Mouse (Mus musculus) B cell, adult 62 days (primary cell): ENCODE data around the gene Stt3a. TPM values are rescaled to one million over a fixed set of nuclear protein-coding genes. Genes with fewer than 3 reads are reported as not detected.

Experiments used
- total RNA-seq: library from RNA; stranded (reverse); gene quantifications from 4 replicates; pipeline ENCODE4 v1.2.4, GENCODE M21; 2023

Stt3a gene
- total RNA-seq, result 132 to 143 TPM (median 134 TPM) in 4 replicates

DNA sequence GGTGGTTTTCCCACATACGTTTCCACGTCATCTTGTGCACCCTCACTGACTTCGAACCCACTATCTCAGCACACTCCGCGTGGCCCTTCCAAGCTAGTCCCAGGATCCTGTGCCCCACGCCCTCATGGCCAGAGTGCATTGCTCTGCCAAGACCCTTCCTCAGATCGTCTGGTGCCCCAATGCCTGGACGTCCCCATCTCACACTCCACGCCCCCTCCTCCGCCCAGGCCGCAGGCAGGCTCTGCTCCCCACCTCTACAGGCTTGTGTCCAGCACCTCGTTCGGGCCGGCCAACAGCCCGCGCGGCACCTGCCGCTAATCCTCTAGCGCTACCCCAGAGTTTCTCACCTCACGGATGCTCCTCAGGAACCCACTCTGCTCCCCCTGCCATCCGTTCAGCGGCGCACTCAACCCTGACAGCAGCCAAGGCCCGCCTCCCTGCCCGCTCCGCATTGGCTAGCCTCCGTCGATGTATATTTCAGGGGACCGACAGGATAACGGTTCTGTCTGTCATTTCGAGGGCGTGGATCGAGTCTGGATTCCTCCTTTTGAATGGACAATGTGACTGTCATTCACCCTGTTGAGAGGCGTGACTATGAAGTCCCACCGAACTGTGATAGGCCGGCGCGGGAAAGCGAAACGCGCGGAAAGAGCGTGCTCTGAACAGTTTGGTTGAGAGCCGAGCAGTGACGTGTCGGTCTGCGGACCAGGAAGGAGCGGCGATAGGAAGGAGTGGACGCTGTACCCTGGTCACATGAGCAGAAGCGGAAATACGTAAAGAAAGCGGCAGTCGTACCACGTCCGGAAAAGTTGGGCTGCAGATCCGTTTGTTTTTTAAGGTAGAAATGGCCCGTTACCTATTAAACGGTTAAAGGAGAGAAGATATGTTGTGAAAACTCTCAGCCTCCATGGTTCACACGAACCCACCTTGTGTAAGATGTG lies at the start of gene Stt3a:
Gene Stt3a, minus strand, starts transcription at position 477 of the 941 bp plus-strand sequence.

DNA sequence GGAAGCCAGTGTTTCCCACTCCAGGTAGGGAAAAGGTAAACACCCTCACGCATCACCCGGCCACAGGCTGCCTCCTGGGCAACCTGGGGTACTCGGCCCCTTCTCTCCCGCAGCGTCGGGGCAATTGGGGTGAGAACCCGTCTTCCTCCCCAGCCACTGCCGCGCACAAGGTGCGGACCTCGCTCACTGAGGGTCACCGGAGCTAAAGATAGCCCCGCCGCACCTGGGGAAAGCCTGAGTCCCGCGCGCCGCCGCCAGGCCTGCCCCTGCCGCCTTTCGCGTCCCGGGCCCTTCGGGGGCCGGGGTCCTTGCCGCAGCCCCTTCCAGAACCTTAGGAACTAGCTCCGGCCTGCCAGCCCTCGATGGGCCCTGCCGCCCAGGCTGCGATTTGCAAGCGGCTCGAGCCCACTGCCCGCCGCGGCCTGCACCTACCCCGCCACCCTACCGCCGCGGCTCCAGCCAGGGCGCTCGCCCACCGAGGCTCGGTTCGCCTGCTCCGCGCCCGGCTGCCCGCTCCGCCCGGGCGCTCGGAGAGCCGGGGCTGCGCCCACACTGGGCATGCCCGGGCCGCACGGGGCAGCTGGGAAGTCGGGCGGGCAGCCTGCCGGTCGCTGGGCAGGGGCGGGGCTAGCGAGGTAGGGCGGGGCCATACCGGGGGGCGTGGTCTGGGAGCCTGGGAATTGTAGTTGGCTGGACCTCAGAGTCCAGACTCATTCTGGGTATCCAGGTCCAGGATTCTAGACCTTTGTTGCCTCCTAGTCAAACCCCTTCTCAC lies 29.5 kb upstream of the Stt3a start, which contains the start of gene Ei24:
Gene Ei24, minus strand, starts transcription at position 613 of the 775 bp plus-strand sequence.

DNA sequence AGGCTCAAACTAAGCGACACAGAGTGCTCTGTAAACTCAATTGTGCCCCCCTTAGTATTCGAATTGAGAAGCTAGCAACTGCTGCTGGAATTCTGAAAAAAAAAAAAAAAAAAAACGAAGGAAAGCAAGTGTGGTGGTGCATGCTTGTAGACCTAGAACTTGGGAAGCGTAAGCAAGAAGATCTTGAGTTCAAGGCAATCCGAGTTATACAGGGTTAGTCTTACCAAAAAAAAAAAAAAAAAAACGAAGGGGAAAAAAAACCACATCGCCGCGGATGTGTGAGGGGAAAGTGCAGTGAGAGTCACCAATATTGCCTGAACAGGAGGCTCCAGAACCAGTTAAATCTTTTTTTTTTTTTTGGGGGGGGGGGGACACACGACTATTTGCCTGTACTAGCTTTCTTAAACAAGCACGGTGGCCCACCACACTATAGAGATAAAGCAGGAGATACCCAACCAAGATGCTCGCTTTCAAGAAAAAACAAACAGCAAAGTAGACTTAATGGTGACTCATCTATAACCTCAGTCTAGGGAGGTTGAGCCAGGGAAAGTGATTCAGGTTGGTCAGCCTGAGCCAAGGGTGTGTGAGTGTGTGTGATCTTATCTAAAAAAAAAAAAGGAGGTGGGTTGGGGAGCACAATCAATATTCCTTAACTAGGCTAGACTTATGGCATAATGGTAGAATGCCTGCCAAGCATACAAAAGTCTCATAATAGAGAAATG lies 40.3 kb downstream of the Stt3a start, which contains the start of gene Chek1:
Gene Chek1, minus strand, starts transcription at position 32 of the 722 bp plus-strand sequence.

DNA sequence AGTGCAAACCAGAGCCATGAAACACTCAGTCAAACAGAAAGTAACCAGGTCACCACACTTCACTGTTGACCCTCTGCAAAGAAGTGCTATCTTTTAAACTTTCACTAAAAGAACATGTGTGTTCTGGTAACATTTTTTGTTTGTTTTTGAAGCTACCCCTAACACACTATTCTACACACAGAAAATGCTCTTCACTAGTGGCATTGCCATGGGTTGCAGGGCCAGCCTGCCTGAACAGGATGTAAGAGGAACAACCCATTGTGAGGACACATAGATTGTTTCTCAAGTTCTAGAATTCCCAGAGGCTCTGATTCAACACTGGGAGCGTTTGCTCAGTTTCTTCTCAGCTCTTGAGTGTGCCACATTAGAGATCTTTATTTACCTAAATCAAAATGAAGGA lies 74.6 kb downstream of the Stt3a start, which contains the start of gene Acrv1:
Gene Acrv1, plus strand, starts transcription at position 301 of the 400 bp plus-strand sequence.

Other genes with a start within 250 kb of the Stt3a start
- gene Gm5615, start 225.7 kb downstream of the Stt3a start, total RNA-seq, result not detected in 4 replicates
- not detected in 4 replicates for gene Gm17689, start 185.0 kb downstream of the Stt3a start, total RNA-seq
- not detected in 4 replicates for gene A630095E13Rik, start 124.3 kb downstream of the Stt3a start, total RNA-seq
- gene Acrv1, start 74.5 kb downstream of the Stt3a start, total RNA-seq, result not detected in 4 replicates
- 11.7 to 16.8 TPM (median 15.2 TPM) in 4 replicates for gene Chek1, start 40.6 kb downstream of the Stt3a start, total RNA-seq
- gene Ei24, start 29.7 kb upstream of the Stt3a start, total RNA-seq, result 38.8 to 43.6 TPM (median 41.9 TPM) in 4 replicates
- gene Fez1, start 54.2 kb upstream of the Stt3a start, total RNA-seq, result not detected in 4 replicates